Mouse (Mus musculus): ENCODE results near the gene Hoxa13.

The Hoxa13 gene

DNA sequence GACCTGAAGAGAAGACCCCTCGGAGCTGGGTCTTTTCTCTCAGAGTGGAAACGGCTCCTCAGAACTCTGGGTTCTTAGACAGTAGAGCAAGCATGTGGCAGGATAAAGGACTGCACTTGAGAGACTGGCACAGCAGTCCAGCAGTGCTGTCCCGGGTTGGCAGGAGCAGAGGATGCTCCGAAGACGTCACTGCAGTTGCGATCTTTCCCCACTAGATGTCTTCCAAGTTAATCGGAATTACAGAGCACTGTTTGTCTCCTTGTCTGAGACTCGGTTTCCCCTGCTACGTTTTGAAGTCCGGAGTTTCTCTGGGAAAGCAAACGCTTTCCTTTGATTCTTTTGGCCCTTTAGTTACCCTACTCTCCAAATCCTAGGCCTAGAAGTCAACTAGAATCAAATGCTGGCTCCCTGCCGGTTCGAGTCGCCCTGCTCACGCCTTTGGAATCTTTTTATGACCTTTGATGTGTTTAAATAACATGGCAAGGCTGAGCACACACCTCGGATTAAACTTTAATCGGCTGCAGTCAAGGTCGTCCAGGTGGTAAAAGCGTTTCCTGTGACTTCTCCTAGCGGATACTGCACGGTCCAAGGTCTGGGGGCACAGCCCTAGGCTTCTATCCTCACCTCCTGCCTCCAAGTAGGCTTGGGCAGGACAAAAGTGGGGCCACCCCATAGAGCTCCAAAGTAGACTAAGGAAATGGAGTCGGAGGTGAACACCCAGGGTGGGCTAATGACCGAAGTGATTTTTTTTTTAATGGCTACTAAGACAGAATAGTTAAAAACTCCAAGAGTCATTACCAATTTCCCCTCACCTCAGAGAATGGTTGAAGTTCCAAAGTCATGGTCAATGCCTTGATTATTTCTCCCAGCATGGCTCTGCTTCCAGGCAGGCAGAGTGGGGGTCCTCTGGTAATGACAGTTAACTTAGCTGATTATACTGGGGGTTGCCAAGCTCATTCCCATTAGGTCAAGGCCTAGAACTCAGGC, 10.1 kb upstream of the Hoxa13 start:
- DNase-seq (ENCODE audit: low read depth, low spot score): no peak

DNA sequence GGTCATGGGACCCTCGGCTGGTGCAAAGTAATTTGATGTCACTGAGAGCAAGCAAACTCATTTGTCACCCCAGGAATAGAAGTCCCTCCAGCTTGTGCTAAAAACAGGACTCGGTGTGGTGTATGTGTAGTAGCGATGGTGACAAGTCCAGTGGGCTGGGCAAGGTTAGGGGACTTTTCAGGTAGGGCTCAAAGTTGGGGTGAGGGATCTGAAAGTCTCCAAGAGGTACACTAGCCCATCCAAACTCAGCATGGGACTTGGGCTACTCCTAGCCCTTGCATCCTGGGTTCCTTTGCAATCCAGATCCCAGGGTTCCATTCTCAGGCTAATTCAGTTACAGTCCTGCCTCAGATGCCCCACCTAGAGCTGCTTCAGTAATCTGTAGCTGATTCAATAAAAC, 8.1 kb upstream of the Hoxa13 start:
- no peak for DNase-seq (ENCODE audit: low read depth, low spot score)

DNA sequence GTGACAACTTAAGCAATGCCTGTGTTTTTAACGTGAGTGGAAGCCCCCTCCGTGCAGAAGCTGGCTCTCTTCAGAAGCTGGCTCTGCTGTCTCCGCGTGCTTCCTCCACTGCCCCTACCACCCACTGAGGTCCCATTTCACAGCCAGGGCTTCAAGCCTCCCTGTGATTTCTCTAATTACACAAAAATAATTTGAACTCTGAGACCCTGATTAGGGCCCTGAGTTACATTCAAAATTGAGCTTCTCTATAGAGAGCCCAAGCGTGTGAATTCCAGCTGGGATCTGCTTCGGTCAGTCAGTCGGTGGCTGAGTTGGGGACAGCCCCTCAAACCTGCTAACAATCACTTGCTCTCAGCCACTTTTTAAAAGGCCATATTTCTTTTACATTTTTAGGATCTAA, 7.7 kb upstream of the Hoxa13 start:
- no peak for DNase-seq (ENCODE audit: low read depth, low spot score)

DNA sequence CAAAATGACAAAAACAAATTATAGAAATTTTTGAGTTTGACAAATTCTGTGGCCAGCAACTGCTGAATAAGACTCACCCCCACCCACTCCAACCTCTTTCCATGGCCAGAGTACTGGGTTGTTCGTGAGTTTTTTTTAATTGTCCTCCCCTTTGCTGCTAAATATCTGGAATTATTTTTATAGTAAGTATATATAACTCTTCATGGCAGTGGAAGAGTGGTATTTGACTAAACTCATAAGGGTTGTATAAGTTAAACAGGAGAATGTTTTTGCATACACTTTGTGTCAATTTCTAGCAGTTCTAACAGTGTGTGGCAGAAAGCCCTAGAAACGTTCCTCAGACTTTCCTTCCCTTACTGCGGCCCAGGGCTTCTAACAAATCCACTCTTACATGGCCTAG, 7.0 kb upstream of the Hoxa13 start:
- DNase-seq (ENCODE audit: low read depth, low spot score): no peak

DNA sequence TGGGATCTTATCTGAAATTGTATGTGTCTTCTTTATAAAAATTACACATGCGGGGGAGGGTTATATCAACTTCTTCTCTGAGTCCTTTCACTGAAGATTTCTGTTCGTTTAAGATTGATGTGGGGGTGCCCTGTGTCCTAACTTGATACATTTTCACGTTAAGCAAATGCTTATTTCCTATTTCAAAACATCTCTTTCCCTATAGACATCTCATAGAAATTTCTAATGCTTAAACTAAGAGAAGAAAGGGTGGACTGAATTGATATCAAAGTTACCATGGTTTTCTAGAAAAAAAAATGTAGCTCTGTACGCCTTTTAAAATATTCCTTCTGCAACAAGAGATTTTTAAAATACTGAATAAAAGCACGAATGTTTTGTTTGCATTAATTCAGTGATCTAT, 6.5 kb upstream of the Hoxa13 start:
- no peak for DNase-seq (ENCODE audit: low read depth, low spot score)

DNA sequence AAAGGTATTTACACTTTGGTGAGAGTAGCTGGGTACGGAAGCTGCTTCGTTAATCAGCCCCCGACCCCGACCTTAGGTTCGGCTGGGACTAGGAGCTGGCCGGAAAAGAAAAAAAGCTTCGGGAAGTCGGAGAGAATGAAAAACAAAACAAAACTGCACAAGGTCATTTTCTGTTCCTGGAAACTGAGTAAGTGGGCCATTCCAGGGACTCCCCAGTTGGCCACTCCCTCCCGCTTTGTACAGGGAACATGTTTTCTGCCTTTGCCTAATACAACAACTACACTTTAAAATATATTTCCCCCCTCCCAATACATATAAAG, 5.9 kb upstream of the Hoxa13 start:
- no peak for DNase-seq (ENCODE audit: low read depth, low spot score)

DNA sequence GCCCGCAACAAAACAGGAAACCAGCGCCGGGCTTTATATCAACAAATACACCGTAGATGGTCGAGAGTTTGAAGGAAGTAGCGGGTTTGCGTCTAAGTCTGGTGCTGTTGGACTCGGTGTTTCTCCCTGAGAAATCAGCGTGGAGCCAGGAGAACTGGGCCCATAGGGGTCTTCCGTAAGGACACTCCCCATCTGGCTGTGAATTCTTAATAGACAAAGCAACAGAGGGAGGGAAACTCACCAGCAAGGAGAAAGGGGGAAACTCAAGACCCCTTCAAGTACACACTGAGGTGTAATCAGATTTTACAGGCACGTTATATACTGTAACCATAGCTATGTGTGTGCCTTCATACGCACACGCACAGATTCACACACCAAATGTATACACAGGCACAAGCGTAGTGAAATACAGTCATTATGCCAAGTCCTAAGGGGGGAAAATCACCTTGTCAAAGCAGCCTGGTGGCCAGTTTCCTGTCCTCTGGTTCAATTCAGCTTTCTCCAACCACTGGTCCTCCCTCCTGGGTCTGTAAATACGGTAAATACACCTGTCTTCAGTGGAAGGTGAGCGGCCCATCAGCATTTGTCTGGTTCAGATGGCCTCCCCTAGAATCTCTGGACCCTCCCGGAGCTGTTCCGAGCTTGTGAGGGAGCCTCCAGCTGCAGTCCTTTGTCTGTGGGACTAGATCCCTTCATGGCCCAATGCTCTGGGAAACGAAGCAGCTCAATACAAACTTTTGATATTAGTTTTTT, 5.4 kb upstream of the Hoxa13 start:
- no peak for DNase-seq (ENCODE audit: low read depth, low spot score)

DNA sequence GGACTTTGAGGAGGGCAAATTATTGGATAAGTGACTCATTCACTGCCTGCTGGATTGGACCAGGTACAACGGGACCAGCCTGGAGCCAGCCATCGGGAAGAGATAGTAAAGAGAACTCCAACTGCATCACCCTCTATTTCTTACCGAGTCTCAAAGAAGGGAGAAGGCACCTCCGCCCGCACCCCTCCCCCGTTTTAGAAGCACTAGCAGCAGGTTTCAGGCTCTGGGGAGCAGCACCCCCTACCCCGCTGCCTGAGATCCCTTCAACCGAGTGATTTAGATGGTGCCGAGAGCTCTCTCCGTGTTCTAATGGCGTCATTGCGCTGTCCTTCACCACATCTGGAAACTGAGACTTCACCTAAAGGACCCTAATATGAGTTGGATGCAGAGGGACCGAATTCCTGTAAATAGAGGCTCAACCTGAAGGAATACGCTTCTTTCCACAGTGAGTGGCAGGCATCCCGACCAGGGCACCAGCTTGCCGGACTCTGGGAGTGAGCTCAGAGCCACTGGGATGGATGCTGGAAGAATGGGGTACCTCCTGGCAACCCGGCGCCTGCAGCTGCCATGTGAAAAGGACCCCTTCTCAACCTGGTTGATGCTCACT, 4.7 kb upstream of the Hoxa13 start:
- DNase-seq (ENCODE audit: low read depth, low spot score): no peak

DNA sequence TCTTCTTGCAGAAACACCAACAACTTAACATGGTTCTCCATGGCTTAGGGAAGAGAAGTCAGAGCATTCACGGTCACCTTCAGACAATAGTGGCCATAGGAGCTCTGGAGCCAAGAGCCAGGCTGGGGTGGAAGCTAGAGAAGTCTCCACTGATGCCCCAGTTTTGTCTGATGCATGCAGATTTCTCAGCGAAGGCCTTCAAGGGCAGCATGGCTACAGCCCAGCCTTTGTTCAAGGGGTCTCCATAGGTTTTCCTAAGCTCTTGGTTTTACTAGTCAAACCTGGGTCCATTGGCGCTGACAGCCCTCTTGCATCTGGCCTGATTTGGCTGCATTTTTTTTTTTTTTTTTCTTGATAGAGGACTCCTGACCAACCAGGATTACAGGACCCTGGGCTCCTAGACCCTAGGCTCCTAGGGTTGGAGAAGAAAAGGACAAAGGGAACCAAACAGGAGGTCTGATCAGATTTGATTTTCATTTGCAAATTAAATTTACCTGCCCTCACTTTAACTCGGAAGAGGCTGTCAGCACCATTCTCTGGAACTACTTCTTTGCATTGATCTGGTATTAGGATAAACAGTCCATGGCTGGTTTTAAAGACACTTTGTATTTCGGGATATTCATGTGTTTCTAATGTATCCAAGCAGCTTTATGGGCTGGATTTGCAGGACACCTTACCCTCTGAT, 3.6 kb upstream of the Hoxa13 start:
- DNase-seq (ENCODE audit: low read depth, low spot score): no peak

DNA sequence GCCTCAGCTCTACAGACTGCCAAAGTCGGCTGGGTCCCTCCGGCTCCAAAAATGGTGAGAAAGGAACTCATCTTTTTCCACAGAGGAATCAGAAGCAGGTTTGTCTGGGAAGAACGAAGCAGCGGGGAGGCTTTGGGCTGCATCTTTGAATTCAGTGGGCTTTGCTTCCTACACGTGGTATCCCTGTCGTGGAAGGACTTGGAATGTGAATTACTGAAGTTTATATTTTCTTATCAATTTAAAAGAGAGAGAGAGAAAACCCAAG, 2.6 kb upstream of the Hoxa13 start:
- DNase-seq (ENCODE audit: low read depth, low spot score): no peak

DNA sequence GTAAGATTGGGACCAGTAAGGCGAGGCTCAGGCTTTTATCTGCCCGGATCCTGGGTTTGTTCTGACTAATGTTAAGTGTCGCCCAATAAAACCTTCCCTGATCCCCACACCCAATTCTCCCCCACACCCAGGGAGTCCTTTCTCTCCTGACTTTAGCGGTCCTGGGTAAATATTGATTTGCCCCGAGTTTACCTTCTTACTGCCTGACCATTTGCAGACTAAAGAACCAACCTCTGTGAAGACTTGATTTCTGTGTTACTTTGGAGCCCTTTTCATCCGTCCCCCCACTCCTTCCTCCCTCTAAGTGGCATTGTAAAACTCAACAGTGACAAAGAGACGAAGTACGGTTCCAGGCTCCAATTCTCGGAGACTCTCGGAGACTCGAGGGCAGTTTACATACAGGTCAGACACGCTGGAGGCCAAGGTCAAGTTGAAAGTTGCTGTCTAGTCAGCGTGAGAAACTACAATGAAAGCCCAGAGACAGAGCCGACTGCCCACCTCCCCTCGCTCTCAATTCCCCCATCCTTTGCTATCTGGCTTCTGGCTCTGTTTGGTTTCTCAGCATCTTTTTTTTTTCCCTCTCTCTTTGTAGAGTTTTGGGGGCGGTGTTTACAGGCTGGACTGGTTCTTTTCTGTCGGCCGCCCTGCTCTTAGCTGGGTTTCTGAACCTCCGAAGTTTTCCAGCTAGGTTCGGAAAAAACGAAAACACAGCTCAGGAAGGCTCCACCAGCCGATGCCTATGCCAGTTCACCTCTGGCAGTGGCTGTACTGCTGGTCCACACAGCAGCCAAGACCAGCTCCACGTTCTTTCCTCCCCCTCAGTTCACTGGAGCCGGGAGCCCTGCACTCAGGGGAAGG, 2.0 kb upstream of the Hoxa13 start:
- no peak for DNase-seq (ENCODE audit: low read depth, low spot score)

DNA sequence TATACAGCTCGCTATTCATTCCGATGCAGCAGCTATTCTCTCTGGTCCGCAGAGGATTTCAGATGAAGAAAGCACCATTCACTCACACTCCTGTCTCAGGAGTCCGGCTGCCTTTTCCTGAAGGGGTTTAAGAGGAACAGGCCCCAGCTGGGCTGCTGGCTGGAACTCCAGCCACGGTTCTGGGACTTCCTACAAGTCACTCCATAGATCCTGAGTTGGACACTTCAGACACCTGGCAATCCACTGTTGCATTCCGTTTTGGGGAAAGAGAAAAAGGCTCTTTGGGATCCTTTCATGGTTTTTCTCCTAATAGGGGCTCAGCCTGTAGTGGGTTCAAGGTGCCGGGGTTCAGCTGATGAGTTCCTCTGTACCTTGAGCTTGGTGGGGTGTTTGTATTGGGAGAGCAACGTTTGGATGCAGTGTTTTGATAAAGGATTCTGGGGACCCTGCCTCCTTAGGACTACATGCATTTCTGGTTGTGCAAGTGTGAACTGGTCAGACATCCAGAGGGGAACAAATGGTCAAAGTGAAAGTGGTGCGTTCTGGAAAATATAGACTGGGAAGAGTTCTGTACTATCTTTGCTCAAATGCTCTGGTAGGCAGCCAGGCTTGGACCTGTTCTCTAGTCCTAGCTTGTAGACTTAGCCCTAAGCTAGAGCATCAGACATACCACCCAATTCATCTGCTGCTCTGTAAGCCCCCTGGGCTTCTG, 1.2 kb upstream of the Hoxa13 start:
- no peak for DNase-seq (ENCODE audit: low read depth, low spot score)

DNA sequence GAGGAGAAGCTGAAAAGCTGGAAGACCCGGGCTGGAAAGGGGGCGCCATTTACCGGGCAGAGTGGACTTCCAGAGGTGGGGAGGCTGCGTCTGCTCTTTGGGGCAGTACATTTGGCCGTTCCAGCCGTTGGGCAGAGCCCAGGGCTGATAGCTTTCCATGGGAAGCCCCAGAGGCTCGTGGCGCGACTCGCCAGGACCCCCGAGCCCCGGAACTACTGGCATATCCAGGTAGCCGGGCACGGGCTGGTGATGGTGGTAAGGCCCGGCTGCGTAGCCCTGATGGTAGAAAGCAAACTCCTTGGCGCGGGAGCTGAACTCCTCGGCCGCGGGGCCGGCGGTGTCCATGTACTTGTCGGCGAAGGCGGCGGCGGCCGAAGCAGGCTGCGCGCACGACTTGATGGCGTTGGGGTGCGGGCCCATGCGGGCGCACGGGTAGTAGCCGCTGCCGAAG, 844 bp downstream of the Hoxa13 start:
- no peak for DNase-seq (ENCODE audit: low read depth, low spot score)

DNA sequence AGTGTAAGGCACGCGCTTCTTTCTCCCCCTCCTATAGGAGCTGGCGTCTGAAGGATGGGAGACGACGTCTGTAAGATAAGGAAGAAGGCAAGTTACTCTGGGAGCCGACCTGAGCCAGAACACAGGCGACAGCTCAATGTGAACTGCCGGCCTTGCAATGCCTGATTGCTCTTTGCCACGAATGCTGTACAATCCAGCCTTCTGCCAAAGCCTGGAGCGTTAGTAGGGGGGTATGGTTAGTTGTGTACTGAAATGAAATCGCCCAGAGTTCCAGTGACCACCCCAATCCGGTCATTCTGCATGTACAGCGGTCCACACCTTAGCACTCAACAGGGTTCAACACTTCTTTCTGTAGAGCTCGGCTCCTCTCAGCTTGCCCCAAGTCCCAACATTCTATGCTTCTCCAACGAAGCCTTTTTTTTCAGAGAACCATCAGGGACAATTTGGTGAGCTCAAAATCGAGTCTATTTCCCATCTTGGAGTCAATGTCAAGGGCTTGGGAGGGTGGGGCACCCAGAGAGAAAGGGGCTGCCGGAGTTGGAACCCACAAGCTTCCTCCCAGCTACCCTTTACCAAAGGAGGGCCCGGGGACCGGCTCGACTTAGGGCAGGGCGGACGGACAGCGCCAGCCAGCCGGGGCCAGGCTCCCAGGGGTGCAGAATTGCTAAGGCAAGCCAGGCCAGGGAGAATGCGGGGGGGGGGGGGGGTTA, 1.4 kb downstream of the Hoxa13 start:
- DNase-seq (ENCODE audit: low read depth, low spot score): no peak

DNA sequence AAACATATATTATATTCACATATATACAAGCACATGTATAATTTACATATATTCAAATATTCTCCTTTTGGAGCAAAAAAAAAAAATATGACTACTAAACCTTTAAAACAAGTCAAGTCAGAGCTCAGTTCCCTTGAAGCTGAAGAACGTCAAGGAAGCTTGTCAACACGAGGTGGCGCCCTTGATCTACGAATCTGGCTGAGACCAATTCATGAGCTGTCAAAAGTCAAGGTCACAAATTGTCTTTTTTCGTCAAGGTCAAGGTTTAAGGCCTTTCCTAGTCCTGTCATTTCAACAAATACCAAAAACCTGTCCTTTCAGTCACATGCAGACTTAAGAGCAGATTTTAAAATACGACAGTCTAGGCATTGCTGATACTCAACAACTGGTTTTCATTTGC, 3.7 kb downstream of the Hoxa13 start:
- DNase-seq (ENCODE audit: low read depth, low spot score): peak; percentile 3

DNA sequence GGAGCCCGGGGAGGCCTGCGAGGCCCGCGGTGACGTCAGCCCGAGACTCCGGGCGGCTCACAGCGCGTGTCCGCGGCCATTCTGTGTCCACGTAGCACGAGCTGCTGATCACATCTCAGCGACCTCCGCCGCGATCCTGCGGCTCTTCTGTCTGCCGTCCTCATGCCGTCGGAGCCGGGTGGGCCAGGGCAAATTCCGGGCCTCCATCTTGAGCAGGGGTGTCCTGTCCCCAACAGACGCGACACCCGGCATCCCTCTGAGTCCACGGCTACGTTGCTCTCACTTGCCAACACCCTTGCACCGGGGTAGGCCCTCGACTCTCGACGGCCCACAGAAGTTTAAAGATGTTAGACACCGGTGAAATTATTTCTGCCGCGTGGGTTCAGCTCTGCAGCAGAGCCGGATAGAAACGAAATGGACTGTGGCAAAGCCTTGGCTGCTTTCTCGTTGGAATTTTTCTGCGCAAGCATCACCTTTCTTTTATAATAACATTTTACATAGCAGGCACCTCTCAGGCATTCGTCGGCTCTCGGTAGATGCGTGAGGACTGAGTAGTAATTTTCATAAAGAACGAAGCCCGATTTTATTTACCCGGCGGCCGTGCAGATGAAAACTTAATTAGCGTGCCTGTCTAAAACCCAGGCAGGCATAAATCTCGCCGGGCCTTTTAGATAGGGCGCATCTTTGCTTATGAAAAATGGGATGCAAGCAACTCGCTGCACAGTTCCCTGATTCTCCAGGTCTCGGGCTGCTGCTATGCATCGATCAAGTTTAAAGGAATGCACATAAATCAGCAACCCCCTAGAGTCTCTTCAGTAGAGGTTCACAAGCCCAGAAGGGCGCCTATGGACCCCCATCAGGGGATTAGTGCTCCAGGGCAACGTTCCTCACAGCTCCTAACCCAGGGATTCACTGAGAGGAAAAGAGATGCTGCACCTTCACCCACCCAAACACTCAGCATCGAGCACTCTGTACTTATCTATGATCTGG, 6.9 kb downstream of the Hoxa13 start:
- DNase-seq (ENCODE audit: low read depth, low spot score): no peak

DNA sequence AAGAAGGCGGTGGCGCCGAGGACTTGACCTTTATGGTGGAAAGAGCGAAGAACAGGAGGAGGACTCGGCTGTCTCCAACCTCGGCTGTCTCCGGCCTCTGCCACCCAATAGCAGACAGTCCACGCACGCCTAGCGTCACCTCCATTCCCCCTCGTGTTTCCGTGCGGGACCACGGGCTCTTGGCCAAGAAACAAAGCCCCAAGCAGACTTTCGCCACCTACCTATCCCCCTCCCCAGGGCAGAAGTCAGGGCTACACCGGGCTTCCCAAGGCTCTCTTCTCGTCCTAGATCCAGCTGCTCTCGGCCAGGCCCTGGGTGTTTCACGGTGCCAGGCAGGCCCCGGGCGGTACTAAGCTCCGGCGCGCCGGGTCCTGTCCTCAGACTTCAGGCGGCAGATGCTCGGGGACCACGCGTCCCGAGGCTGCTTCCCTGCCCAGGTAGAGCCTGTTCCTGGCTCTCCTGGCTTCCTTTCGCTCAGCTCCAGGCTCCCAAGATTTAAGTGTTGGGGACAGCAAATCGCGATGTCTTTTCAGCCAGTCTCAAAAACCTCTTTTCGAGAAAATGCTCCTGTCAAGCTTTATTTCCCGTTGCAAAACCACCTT, 7.8 kb downstream of the Hoxa13 start:
- DNase-seq (ENCODE audit: low read depth, low spot score): no peak

DNA sequence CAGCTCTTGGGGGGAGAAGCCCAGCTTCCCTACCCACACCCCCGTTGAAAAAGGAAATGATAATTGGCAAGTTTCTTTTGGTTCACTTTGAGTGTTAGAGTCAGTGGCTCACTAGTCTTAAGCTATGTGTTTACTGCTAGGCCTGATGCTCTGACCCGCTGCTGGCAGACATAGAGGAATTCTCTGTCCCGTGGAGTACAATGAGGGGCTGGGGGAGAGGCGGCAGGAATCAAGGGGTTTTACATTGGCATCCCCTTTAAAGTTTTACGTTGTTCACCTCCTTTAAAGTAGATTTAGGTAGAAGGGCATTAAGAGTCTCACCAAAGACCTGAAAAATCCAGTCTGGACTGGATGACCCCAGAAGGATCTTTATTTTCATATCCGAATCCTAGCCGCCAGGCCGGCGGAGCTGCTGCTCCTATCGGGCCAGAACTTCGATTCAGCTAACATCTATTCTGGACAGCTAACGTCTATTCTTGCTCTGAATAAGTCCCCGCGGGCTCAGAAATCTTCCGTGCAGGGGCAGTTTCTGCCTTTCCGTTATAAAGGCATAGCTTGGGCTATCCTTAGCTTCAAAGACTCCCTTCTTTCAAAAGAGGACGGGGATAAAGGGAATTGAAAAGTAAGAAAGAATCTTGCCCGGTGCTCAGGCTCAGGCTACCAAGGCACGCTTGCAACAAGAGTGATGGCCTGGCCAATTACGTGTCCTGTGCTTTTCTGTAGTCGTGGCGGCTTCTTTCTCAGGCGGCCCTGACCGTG, 8.5 kb downstream of the Hoxa13 start:
- DNase-seq (ENCODE audit: low read depth, low spot score): no peak
